Mouse (Mus musculus) kidney, adult 2 months (tissue): ENCODE measurements around the gene Pgp. TPM values are rescaled to one million over a fixed set of nuclear protein-coding genes. Genes with fewer than 3 reads are reported as not detected.

Experiments
- DNase-seq: peaks from one replicate; pipeline ENCODE4 v3.0.0; 2021
- H3K27ac ChIP-seq: fragments of 200-500 bp; 2 replicates; pipeline ENCODE4 v1.5.1; 2012; ENCODE audit warnings: low read depth, low read length, control low read depth, inconsistent platforms; ENCODE audit not compliant: insufficient read depth
- H3K27me3 ChIP-seq: fragments of 200-500 bp; replicated peaks from 2 replicates; pipeline ENCODE4 v1.6.1; 2012; ENCODE audit warnings: mild to moderate bottlenecking, moderate library complexity, low read length, inconsistent platforms; ENCODE audit not compliant: control insufficient read depth, insufficient read depth
- H3K36me3 ChIP-seq: fragments of 200-500 bp; 2 replicates; pipeline ENCODE4 v1.6.1; 2012; ENCODE audit warnings: mild to moderate bottlenecking, moderate library complexity, low read length, inconsistent platforms; ENCODE audit not compliant: control insufficient read depth, insufficient read depth
- H3K4me1 ChIP-seq: fragments of 200-500 bp; 2 replicates; pipeline ENCODE4 v1.6.1; 2011; ENCODE audit warnings: low read length; ENCODE audit not compliant: control insufficient read depth, insufficient read depth
- H3K4me3 ChIP-seq: fragments of 200-500 bp; 2 replicates; pipeline ENCODE4 v1.5.1; 2011; ENCODE audit warnings: mild to moderate bottlenecking, low read depth, low read length, control low read depth; ENCODE audit not compliant: insufficient read depth
- CTCF ChIP-seq: fragments of 200-500 bp; conservative IDR thresholded peaks from 2 replicates; pipeline ENCODE4 v1.5.1; 2011; ENCODE audit warnings: low read depth, mild to moderate bottlenecking, control low read depth, low read length, moderate library complexity, mixed read lengths; ENCODE audit not compliant: insufficient read depth, insufficient read length
- POLR2A ChIP-seq: fragments of 200-500 bp; IDR thresholded peaks from one replicate; pipeline ENCODE4 v1.6.1; 2011; ENCODE audit warnings: low read depth, low read length, control low read depth
- WGBS: fragments of 180-500 bp; shearing (Covaris S2); methylation state at CpG from one replicate; pipeline ENCODE4 v1.1.7; 2018; 5-methylcytosine and 5-hydroxymethylcytosine counted together
- polyA plus RNA-seq: library from polyadenylated mRNA; depleted of rRNA; stranded (reverse); fragments of >200 nt; gene quantifications from 2 replicates; pipeline ENCODE4 v1.2.3, GENCODE M21; 2012

The Pgp gene
- polyA plus RNA-seq, 1 experiment: 38.7 TPM

DNA sequence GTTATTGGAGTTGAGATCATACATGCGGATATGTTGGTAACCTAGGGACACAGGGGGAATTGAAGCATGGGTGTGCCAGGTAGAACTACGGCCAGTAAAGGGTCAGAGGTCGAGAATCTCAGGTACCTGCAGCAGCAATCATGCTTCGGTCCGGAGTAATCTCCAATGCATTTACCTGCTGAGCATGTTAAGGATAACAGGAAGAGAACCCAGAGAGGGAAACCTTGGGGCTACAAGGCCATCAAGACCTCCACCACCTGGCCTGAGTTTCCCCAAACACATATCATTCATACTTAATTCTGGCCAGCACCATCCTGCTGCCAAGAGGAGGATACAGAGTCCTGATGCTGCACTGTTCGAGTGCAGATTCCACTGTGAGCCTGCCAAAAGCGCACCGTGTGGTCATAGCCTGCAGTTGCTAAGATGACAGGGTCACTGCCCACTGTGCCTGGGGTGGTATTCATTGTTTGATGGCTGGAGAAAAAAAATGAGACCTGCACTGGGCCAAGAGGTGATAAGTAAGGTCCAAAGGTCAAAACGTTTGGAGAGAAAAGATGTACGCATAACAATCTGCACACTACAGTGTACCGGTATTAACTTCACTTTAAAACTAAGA lies 7.9 kb downstream of the Pgp start:
- H3K4me3 ChIP-seq: peak overlapping the region; percentile 3
- H3K27ac ChIP-seq: no peak overlapping the region
- DNase-seq: peak; percentile 48
- no peak for TF ChIP-seq POLR2A
- TF ChIP-seq CTCF: peak; percentile 37
- 35% methylated on average over 11 of the region's 11 CpGs for WGBS
- H3K36me3 ChIP-seq: no peaks in the 10 kb centered on the region; the same call in 1 of the 2 replicates
- peaks cover 6% of the 10 kb centered on the region; the same call in 1 of the 2 replicates for H3K4me1 ChIP-seq
- H3K27me3 ChIP-seq: no peaks in the 10 kb centered on the region

DNA sequence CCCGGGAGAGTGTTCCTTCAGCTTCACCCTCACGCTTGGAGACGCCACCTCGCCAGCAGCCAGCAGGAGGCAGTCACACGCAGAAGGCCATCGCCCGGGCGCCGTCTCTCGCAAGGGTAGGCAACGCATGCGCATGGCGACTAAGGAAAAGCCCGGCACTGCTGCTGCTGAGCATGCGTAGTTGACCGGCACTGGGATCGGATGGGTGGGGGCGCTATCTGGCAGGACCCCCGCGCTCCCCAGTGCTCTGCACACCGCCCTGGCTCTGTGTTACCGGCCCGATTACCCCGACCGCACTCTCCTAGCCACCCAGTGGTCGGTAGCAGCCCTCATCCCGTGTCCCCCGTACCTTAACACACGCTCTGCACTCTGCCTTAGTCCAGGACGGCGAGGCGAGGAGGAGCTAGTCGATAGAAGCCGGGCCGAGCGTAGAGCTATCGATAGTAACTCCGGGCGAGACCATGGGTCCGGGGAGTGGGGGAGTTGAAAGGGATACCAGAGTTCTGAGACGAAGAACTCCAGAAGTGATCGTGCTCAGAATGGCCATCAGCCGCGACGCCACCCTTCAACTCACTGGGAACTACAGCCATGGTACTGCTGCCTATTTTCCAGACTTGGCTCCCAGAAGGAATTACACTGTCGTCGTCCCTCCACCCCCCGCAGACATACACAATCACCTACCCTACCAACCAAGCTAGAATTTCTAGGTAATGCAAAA lies 8.6 kb downstream of the Pgp start, which contains the start of gene Mlst8:
Mlst8 (minus strand) TSS at position 416 of the 718 bp plus-strand sequence.
- under 1% methylated on average over 48 of the region's 48 CpGs for WGBS
- TF ChIP-seq POLR2A (peak; percentile 55), CTCF (peak; percentile 92)

DNA sequence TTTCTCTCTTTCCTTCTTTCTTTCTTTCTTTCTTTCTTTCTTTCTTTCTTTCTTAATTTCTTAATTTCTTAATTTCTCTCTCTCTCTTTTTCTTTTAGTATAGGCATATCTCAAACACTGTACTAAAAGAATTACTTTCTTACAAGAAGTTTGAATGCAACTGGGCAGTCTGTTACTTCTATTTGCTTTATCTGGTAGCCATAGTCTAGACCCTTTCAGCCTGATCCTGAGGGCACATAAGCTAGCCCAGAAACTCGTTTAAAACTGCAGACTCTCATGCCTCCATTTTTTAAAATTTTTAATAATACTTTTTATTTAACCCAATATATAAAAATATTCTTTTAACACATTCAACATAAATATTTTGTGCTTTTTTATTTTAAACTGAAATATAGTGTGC lies 9.2 kb downstream of the Pgp start:
- no peak overlapping the region for H3K27ac ChIP-seq
- no peak for DNase-seq
- H3K4me1 ChIP-seq: peaks cover 6% of the 10 kb centered on the region; the same call in 1 of the 2 replicates
- no peaks in the 10 kb centered on the region; the same call in 1 of the 2 replicates for H3K36me3 ChIP-seq
- 23% methylated on average over 1 of the region's 1 CpGs for WGBS
- no peak for TF ChIP-seq CTCF
- TF ChIP-seq POLR2A: no peak
- no peak overlapping the region for H3K4me3 ChIP-seq
- H3K27me3 ChIP-seq: no peaks in the 10 kb centered on the region

More for the DNA sequence above, 8.6 kb downstream of the Pgp start, which contains the start of gene Mlst8:
- DNase-seq: peak; percentile 98
- H3K27me3 ChIP-seq: no peaks in the 10 kb centered on the region
- peak within 1 kb of the TSS; percentile 95 for H3K4me3 ChIP-seq
- H3K4me1 ChIP-seq: peaks cover 6% of the 10 kb centered on the region; the same call in 1 of the 2 replicates
- peak within 1 kb of the TSS; percentile 100 for H3K27ac ChIP-seq
- no peaks in the 10 kb centered on the region; the same call in 1 of the 2 replicates for H3K36me3 ChIP-seq

DNA sequence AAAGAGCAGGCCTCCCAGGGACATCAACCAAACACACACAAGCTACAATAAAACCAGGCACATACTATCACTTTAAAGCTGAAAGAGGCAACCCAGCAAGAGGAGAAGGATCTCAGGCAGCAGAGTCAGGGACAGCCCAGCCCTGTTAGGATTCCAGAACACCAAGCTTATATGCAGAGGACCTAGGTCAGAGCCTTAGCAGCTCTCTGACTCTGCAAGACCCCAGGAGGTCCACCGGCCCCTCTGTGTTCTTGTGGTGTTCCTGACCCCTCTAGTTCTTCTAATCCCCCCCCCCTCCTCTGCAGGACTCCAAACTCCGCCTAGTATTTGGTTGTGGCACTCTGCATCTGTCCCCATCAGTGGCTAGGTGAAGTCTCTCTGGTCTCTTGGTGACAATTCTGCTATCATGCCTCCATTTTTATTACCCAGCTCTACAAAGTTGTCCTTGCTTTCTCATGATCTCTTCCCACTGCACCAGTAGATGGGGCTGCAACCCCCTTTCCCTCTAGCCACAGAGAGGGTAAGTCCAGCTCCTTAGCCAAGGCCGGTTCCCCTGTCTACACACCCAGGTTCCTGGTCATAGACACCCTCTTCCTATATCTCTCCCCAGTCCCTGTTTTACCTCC lies 10.1 kb downstream of the Pgp start:
- peaks cover 6% of the 10 kb centered on the region; the same call in 1 of the 2 replicates for H3K4me1 ChIP-seq
- WGBS: 61% methylated on average over 3 of the region's 3 CpGs
- no peaks in the 10 kb centered on the region for H3K27me3 ChIP-seq
- no peak for DNase-seq
- TF ChIP-seq CTCF: peak; percentile 34
- TF ChIP-seq POLR2A: no peak
- no peak overlapping the region for H3K4me3 ChIP-seq
- no peak overlapping the region for H3K27ac ChIP-seq
- H3K36me3 ChIP-seq: no peaks in the 10 kb centered on the region; the same call in 1 of the 2 replicates

DNA sequence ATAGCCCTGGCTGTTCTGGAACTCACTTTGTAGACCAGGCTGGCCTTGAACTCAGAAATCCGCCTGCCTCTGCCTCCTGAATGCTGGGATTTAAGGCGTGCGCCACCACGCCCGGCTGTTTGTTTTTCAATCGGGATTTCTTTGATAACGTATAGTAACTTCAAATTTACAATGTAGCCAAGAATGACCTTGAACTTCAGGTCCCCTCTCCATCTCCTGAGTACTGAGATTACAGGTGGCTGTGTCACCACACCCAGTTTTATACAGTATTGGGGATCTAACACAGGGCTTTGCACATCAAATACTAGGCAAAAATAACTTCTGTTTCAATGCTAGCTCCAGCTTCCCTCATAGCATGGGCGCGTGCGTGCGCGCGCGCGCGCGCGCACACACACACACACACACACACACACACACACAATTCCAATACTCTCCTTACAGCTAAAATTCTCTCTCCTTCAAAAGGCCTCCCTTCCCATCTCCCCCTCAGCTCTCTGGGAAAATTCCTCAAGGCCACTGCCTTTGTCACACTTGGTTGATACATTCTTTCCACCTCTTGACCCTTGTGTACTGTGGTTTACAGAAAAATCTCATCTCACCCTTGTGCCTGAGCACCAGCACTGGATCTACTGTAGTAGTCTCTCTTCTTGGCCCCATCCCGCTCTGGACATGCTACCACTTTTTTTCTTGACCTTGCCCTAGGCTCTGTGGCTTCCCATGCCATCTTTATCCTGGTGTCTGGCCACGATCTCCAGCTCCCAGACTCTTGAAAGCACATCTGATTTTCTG lies 11.0 kb downstream of the Pgp start:
- peaks cover 6% of the 10 kb centered on the region; the same call in 1 of the 2 replicates for H3K4me1 ChIP-seq
- DNase-seq: no peak
- no peaks in the 10 kb centered on the region for H3K27me3 ChIP-seq
- no peaks in the 10 kb centered on the region; the same call in 1 of the 2 replicates for H3K36me3 ChIP-seq
- H3K4me3 ChIP-seq: no peak overlapping the region
- H3K27ac ChIP-seq: no peak overlapping the region
- WGBS: 91% methylated on average over 20 of the region's 20 CpGs
- no peak for TF ChIP-seq CTCF
- TF ChIP-seq POLR2A: no peak

DNA sequence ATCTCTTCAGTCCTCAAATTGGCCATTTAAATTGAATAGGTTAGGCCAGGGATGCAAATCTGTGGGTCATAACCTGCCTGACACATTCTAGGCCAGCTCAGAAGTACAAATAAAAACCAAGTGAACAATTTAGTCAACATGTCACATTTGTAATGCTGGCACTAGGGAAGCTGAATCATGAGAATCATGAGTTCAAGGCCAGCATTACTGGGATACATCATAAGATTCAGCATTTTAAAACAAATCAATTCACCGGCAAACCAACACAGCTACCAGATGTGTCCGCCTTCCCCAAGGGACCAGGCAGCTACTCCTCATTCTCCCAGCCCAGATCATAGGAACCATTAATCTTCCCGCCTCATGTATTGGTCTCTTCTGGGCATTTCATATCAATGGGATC lies 13.3 kb downstream of the Pgp start:
- no peaks in the 10 kb centered on the region for H3K27me3 ChIP-seq
- H3K4me3 ChIP-seq: no peak overlapping the region
- TF ChIP-seq CTCF (no peak), POLR2A (no peak)
- no peak for DNase-seq
- no peaks in the 10 kb centered on the region for H3K4me1 ChIP-seq
- H3K36me3 ChIP-seq: no peaks in the 10 kb centered on the region
- no peak overlapping the region for H3K27ac ChIP-seq
- WGBS: 94% methylated on average over 3 of the region's 3 CpGs
